Mouse (Mus musculus): ENCODE data around the gene Ogt. TPM values are rescaled to one million over a fixed set of nuclear protein-coding genes. Genes with fewer than 3 reads are reported as not detected.
A peak's percentile ranks its signal among the peaks of the same experiment; 100 is the strongest.

The Ogt gene
- polyA plus RNA-seq, 1 experiment from 2014 or later: 158 TPM

- Histone ChIP-seq H3K4me2 (peak overlapping the region; percentile 63), H3K9ac (replicated peaks) (peak overlapping the region; percentile 82), H3K27me3 (peaks cover 31% of the 10 kb centered on the region), H3K4me1 (replicated peaks) (0 out of 2 replicates have a peak, but pooled peaks cover 5% of the 10 kb centered on the region), H3K27ac (no peak overlapping the region), H3K36me3 (peaks cover 15% of the 10 kb centered on the region; the same call in 1 of the 2 replicates), H3K4me3 (replicated peaks) (peak overlapping the region; percentile 64), H3K9me3 (no peaks in the 10 kb centered on the region)
- WGBS: 20% methylated on average over 5 of the region's 5 CpGs
- no peak for ATAC-seq (ENCODE audit: insufficient number of reproducible peaks, insufficient read depth, low FRiP score, low TSS enrichment, low read depth)
These were observed 2.2 kb downstream of the Ogt start for GRCm38 (mm10) chrX:101642091-101642490.

- no peak overlapping the region for H3K9ac ChIP-seq (replicated peaks)
- H3K4me1 ChIP-seq (replicated peaks): 0 out of 2 replicates have a peak, but pooled peaks cover 5% of the 10 kb centered on the region
- peaks cover 16% of the 10 kb centered on the region for H3K27me3 ChIP-seq
- H3K36me3 ChIP-seq: peaks cover 15% of the 10 kb centered on the region; the same call in 1 of the 2 replicates
- H3K4me2 ChIP-seq: no peak overlapping the region
- no peak overlapping the region for H3K4me3 ChIP-seq (replicated peaks)
- WGBS: 76% methylated on average over 2 of the region's 2 CpGs
- no peak for ATAC-seq (ENCODE audit: insufficient number of reproducible peaks, insufficient read depth, low FRiP score, low TSS enrichment, low read depth)
- H3K27ac ChIP-seq: no peak overlapping the region
- H3K9me3 ChIP-seq: no peaks in the 10 kb centered on the region
These were observed 5.4 kb downstream of the Ogt start for GRCm38 (mm10) chrX:101645286-101645685.

GRCm38 (mm10) chrX:101646621-101647020 is 6.8 kb downstream of the Ogt start:
- Histone ChIP-seq H3K4me2 (no peak overlapping the region), H3K4me3 (replicated peaks) (no peak overlapping the region), H3K9me3 (no peaks in the 10 kb centered on the region), H3K4me1 (replicated peaks) (0 out of 2 replicates have a peak, but pooled peaks cover 5% of the 10 kb centered on the region), H3K27me3 (peaks cover 5% of the 10 kb centered on the region), H3K9ac (replicated peaks) (no peak overlapping the region), H3K36me3 (peaks cover 27% of the 10 kb centered on the region), H3K27ac (no peak overlapping the region)
- no peak for ATAC-seq (ENCODE audit: insufficient number of reproducible peaks, insufficient read depth, low FRiP score, low TSS enrichment, low read depth)
- WGBS: 89% methylated on average over 5 of the region's 5 CpGs

DNA sequence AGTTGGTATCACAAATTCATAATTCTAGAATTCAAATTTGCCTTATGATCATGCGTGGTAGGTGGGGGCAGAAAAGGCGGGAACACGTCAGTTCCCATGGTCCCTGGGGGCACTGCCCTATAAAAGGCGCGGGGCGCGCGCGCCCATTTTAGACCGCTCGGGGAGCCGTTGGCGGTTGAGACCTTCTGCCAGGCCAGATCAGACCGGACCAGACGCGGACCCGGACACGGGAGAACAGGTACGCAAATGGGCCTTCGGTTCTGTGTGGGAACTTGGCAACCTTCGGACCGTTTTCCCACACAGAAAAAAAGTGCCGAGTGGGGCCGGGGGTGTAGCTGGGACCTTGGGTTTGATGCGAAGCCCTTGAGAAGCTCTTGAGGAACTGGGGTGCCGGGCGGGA is 55.8 kb downstream of the Ogt start:
- no peak for ATAC-seq (ENCODE audit: insufficient number of reproducible peaks, insufficient read depth, low FRiP score, low TSS enrichment, low read depth)
- Histone ChIP-seq H3K4me2 (no peak overlapping the region), H3K27me3 (0 out of 2 replicates have a peak, but pooled peaks cover 2% of the 10 kb centered on the region), H3K36me3 (no peaks in the 10 kb centered on the region), H3K9me3 (peaks cover 26% of the 10 kb centered on the region), H3K27ac (no peak overlapping the region), H3K4me3 (replicated peaks) (no peak overlapping the region), H3K4me1 (replicated peaks) (no peaks in the 10 kb centered on the region), H3K9ac (replicated peaks) (no peak overlapping the region)
- 94% methylated on average over 27 of the region's 27 CpGs for WGBS

- Histone ChIP-seq H3K27me3 (0 out of 2 replicates have a peak, but pooled peaks cover 2% of the 10 kb centered on the region), H3K4me1 (replicated peaks) (no peaks in the 10 kb centered on the region), H3K27ac (no peak overlapping the region), H3K9me3 (peaks cover 26% of the 10 kb centered on the region), H3K9ac (replicated peaks) (no peak overlapping the region), H3K4me2 (no peak overlapping the region), H3K36me3 (no peaks in the 10 kb centered on the region), H3K4me3 (replicated peaks) (no peak overlapping the region)
- ATAC-seq (ENCODE audit: insufficient number of reproducible peaks, insufficient read depth, low FRiP score, low TSS enrichment, low read depth): no peak
- 70% methylated on average over 52 of the region's 54 CpGs for WGBS
These were observed 57.7 kb downstream of the Ogt start for GRCm38 (mm10) chrX:101697537-101697936.

DNA sequence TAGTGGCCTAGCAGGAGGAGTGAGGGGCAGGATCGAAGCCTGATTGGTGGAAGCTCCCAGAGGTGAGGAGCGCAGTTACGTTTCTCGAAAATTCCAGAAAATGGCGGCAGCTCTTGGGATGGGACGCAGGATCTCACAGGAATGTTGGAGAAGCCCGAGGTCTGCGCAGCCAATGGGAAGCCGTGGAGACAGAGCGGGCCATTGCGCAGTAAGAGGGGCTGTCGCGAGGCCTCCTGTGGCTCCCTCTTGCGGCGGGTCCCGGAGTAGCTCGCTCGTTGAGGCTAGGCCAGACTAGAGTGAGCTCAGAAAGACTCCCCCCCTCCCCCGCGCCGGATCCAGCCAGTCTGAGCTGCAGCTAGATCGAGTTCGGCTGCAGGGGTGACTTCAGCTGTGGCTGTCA is 58.4 kb downstream of the Ogt start:
- WGBS: 61% methylated on average over 21 of the region's 23 CpGs
- no peak for ATAC-seq (ENCODE audit: insufficient number of reproducible peaks, insufficient read depth, low FRiP score, low TSS enrichment, low read depth)
- Histone ChIP-seq H3K4me1 (replicated peaks) (no peaks in the 10 kb centered on the region), H3K4me3 (replicated peaks) (no peak overlapping the region), H3K27ac (no peak overlapping the region), H3K9ac (replicated peaks) (no peak overlapping the region), H3K36me3 (no peaks in the 10 kb centered on the region), H3K9me3 (peaks cover 26% of the 10 kb centered on the region), H3K4me2 (no peak overlapping the region), H3K27me3 (0 out of 2 replicates have a peak, but pooled peaks cover 2% of the 10 kb centered on the region)

DNA sequence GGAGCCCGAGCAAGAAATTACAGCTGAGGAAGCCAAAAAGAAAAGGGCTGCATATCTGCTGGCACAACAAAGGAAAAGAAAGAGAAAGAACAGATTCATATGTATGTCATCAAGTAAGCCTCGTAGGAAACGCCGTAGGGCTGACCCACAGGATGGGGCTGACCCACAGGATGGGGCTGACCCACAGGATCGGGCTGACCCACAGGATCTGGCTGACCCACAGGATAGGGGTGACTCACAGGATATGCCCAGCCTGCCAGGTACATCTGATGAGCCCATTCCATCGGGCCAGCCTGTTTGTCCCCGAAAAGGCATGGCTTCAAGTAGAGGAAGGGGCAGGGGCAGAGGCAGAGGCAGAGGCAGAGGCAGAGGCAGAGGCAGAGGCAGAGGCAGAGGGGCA is 65.3 kb downstream of the Ogt start:
- Histone ChIP-seq H3K9me3 (no peaks in the 10 kb centered on the region), H3K36me3 (no peaks in the 10 kb centered on the region), H3K27ac (no peak overlapping the region), H3K27me3 (peaks cover 6% of the 10 kb centered on the region), H3K9ac (replicated peaks) (no peak overlapping the region), H3K4me3 (replicated peaks) (no peak overlapping the region), H3K4me1 (replicated peaks) (no peaks in the 10 kb centered on the region), H3K4me2 (no peak overlapping the region)
- WGBS: 82% methylated on average over 7 of the region's 7 CpGs
- no peak for ATAC-seq (ENCODE audit: insufficient number of reproducible peaks, insufficient read depth, low FRiP score, low TSS enrichment, low read depth)

GRCm38 (mm10) chrX:101720401-101720800 is 80.5 kb downstream of the Ogt start:
- Histone ChIP-seq H3K4me1 (replicated peaks) (no peaks in the 10 kb centered on the region), H3K9ac (replicated peaks) (no peak overlapping the region), H3K27me3 (peaks cover 31% of the 10 kb centered on the region), H3K4me3 (replicated peaks) (no peak overlapping the region), H3K4me2 (no peak overlapping the region), H3K9me3 (no peaks in the 10 kb centered on the region), H3K36me3 (no peaks in the 10 kb centered on the region), H3K27ac (no peak overlapping the region)
- WGBS: 80% methylated on average over 1 of the region's 1 CpGs
- ATAC-seq (ENCODE audit: insufficient number of reproducible peaks, insufficient read depth, low FRiP score, low TSS enrichment, low read depth): no peak

- Histone ChIP-seq H3K4me1 (replicated peaks) (no peaks in the 10 kb centered on the region), H3K9me3 (no peaks in the 10 kb centered on the region), H3K4me2 (no peak overlapping the region), H3K27me3 (peaks cover 25% of the 10 kb centered on the region), H3K4me3 (replicated peaks) (no peak overlapping the region), H3K27ac (no peak overlapping the region), H3K36me3 (no peaks in the 10 kb centered on the region), H3K9ac (replicated peaks) (no peak overlapping the region)
- no peak for ATAC-seq (ENCODE audit: insufficient number of reproducible peaks, insufficient read depth, low FRiP score, low TSS enrichment, low read depth)
These were observed 90.2 kb downstream of the Ogt start for GRCm38 (mm10) chrX:101730010-101730409.

DNA sequence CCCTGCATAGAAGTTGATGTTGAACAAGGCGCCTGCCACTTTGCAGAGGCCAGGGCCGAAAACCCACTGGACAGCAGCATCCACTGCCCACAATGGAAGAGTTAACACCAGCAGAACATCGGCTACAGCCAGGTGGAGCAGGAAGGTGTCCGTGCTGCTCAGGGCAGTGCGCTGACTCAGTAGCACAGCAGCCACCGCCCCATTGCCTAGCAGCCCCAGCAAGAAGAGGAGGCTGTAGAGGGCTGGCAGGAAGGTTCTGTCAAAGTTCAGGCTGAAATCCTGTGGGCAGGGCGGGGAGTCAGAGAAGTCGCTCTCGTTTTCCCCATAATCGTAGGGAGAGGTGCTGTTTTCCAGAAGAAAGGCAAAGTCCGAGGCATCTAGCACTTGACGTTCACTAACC is 92.8 kb downstream of the Ogt start:
- Histone ChIP-seq H3K27me3 (peaks cover 41% of the 10 kb centered on the region), H3K9ac (replicated peaks) (no peak overlapping the region), H3K36me3 (no peaks in the 10 kb centered on the region), H3K4me1 (replicated peaks) (no peaks in the 10 kb centered on the region), H3K9me3 (no peaks in the 10 kb centered on the region), H3K27ac (no peak overlapping the region), H3K4me2 (no peak overlapping the region), H3K4me3 (replicated peaks) (no peak overlapping the region)
- no peak for ATAC-seq (ENCODE audit: insufficient number of reproducible peaks, insufficient read depth, low FRiP score, low TSS enrichment, low read depth)
- WGBS: 75% methylated on average over 12 of the region's 12 CpGs

- H3K36me3 ChIP-seq: no peaks in the 10 kb centered on the region
- H3K4me3 ChIP-seq (replicated peaks): no peak overlapping the region
- H3K9me3 ChIP-seq: no peaks in the 10 kb centered on the region
- ATAC-seq (ENCODE audit: insufficient number of reproducible peaks, insufficient read depth, low FRiP score, low TSS enrichment, low read depth): no peak
- no peak overlapping the region for H3K4me2 ChIP-seq
- 90% methylated on average over 3 of the region's 3 CpGs for WGBS
- H3K27ac ChIP-seq: no peak overlapping the region
- H3K4me1 ChIP-seq (replicated peaks): no peaks in the 10 kb centered on the region
- H3K9ac ChIP-seq (replicated peaks): no peak overlapping the region
- peaks cover 47% of the 10 kb centered on the region for H3K27me3 ChIP-seq
These were observed 93.4 kb downstream of the Ogt start for GRCm38 (mm10) chrX:101733288-101733687.

- Histone ChIP-seq H3K4me2 (no peak within 1 kb of the TSS), H3K9ac (replicated peaks) (no peak within 1 kb of the TSS), H3K4me3 (replicated peaks) (no peak within 1 kb of the TSS), H3K36me3 (no peaks in the 10 kb centered on the region), H3K27ac (no peak within 1 kb of the TSS), H3K9me3 (no peaks in the 10 kb centered on the region), H3K4me1 (replicated peaks) (no peaks in the 10 kb centered on the region), H3K27me3 (peaks cover 53% of the 10 kb centered on the region)
- ATAC-seq (ENCODE audit: insufficient number of reproducible peaks, insufficient read depth, low FRiP score, low TSS enrichment, low read depth): no peak
- 81% methylated on average over 11 of the region's 11 CpGs for WGBS
These were observed 94.0 kb downstream of the Ogt start, which contains the start of gene Cxcr3 for GRCm38 (mm10) chrX:101733828-101734319. Gene Cxcr3, minus strand, starts transcription at chrX:101734269.

All from limb, embryonic 12.5 days (tissue).